Mouse (Mus musculus) C2C12 (cell line): ENCODE measurements around the gene 4933427I04Rik. TPM values are rescaled to one million over a fixed set of nuclear protein-coding genes. Genes with fewer than 3 reads are reported as not detected.

Experiments used
- H3K27me3 ChIP-seq: one replicate; pipeline ENCODE4 v1.6.1; 2011; ENCODE audit not compliant: control insufficient read depth, insufficient read depth, insufficient read length
- H3K36me3 ChIP-seq: one replicate; pipeline ENCODE4 v1.6.1; 2011; ENCODE audit not compliant: control insufficient read depth, insufficient read depth
- H3K4me3 ChIP-seq: one replicate; pipeline ENCODE4 v1.5.1; 2011; ENCODE audit warnings: mild to moderate bottlenecking, control low read depth; ENCODE audit not compliant: poor library complexity, insufficient read depth, severe bottlenecking
- H3K79me2 ChIP-seq: one replicate; pipeline ENCODE4 v1.6.1; 2011; ENCODE audit not compliant: control insufficient read depth, insufficient read depth
- H3K79me3 ChIP-seq: one replicate; pipeline ENCODE4 v1.6.1; 2011; ENCODE audit warnings: low read depth, control low read depth
- H3ac ChIP-seq: one replicate; pipeline ENCODE3; 2011; ENCODE audit warnings: low read depth; ENCODE audit not compliant: control insufficient read depth, insufficient read length
- CEBPB ChIP-seq: IDR thresholded peaks from one replicate; pipeline ENCODE4 v1.6.1; 2011; ENCODE audit warnings: low read depth, mild to moderate bottlenecking, control low read depth, moderate library complexity
- CTCF ChIP-seq: IDR thresholded peaks from one replicate; pipeline ENCODE4 v1.5.1; 2011; ENCODE audit not compliant: control insufficient read depth, insufficient read depth, insufficient read length
- FOSL1 ChIP-seq: IDR thresholded peaks from one replicate; pipeline ENCODE4 v1.8.0; 2011; ENCODE audit warnings: mild to moderate bottlenecking, low read length; ENCODE audit not compliant: poor library complexity, insufficient read depth, severe bottlenecking
- MAX ChIP-seq: IDR thresholded peaks from one replicate; pipeline ENCODE4 v1.6.1; 2011; ENCODE audit warnings: mild to moderate bottlenecking, control low read depth
- MYOD1 ChIP-seq: IDR thresholded peaks from one replicate; pipeline ENCODE4 v1.6.1; 2011; ENCODE audit warnings: low read depth; ENCODE audit not compliant: control insufficient read depth, insufficient read length
- MYOG ChIP-seq: IDR thresholded peaks from one replicate; pipeline ENCODE4 v1.6.1; 2011; ENCODE audit not compliant: control insufficient read depth, insufficient read length; ENCODE audit errors: extremely low read depth
- USF1 ChIP-seq: IDR thresholded peaks from one replicate; pipeline ENCODE4 v1.6.1; 2011; ENCODE audit warnings: low read depth, mild to moderate bottlenecking, control low read depth, moderate library complexity
- long read RNA-seq, 2 experiments: library from polyadenylated mRNA; unstranded; transcript quantifications; one replicate each; pipeline ENCODE4 v2.0.0; 2019 to 2020
- polyA plus RNA-seq: library from polyadenylated mRNA; unstranded; fragments of >200 nt; fragmentation: generic; extraction: Trizol; gene quantifications from one replicate; pipeline ENCODE4 v1.2.1, GENCODE M21; 2012; ENCODE audit warnings: missing spikeins

4933427I04Rik gene
- not detected for polyA plus RNA-seq
- long read RNA-seq, experiment 1 = 0 reads
- long read RNA-seq, experiment 2 = 0 reads

DNA sequence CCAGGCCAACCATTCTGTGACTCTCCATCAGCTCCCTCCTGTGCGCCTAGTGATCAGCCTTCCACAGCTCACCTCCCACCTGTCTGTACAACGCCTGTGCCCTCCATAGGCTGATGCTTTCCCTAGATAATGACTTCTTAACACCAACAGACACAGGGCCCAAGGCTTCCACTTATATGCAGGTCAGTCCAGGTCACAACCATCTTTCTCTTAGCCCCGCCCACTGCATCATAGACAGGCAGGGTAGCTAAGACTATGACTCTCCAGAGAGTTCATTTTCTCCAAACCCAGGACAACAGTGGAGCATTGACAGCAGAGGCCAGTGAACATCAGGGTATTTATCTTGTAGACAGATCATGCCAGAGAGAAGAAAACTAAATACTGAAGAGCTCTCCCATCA lies at the start of gene 4933427I04Rik:
Gene 4933427I04Rik, plus strand, starts transcription at position 301 of the 400 bp plus-strand sequence.
- Histone ChIP-seq H3K79me3 (no peaks in the 10 kb centered on the region), H3ac (no peak within 1 kb of the TSS), H3K27me3 (peaks cover 16% of the 10 kb centered on the region), H3K79me2 (no peaks in the 10 kb centered on the region), H3K36me3 (no peaks in the 10 kb centered on the region), H3K4me3 (no peak within 1 kb of the TSS)
- TF ChIP-seq MYOG = no peak
- no peak for TF ChIP-seq CEBPB
- no peak for TF ChIP-seq CTCF
- TF ChIP-seq MAX = no peak
- TF ChIP-seq USF1 = no peak
- TF ChIP-seq MYOD1 = no peak
- no peak for TF ChIP-seq FOSL1

DNA sequence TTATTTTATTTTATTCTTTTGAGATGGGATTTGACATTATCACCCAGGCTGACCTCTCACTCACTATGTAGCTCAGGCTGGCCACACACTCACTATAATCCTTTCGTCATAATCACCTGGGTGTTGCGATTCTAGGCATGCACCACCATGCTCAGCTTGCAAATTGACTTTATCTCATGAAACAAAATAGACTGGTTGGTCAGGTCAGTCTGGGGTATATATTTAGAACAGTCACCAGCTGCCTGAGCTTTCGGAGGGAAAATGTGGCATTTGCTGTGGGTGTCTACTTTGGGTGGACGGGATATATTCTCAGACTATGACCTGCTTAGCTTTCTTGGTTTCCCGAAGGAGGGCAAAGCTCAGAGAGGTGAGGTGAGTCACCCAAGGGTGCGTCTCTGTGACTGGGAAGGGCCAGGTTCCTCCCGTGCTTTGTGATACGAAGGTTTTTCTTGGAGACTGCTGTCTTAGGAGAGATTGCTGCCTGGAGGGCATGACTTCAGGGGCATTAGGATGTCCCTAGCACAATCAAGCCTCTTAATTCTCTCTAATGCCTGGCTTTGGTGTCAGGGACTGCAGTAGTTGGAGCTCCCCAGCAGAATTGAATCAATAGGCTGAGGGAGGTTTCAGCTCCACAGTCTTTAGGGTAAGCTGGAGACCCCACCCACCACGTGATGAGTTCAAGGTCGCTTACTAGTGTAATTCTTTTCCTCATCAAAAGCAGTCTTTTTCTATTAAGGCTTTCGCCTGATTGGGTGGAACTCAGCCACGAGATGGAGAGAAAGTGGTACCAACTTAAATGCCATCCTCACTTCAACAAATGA lies 48.8 kb upstream of the 4933427I04Rik start:
- no peaks in the 10 kb centered on the region for H3K79me3 ChIP-seq
- no peaks in the 10 kb centered on the region for H3K27me3 ChIP-seq
- H3K79me2 ChIP-seq = no peaks in the 10 kb centered on the region
- no peak overlapping the region for H3K4me3 ChIP-seq
- no peaks in the 10 kb centered on the region for H3K36me3 ChIP-seq
- no peak overlapping the region for H3ac ChIP-seq
- TF ChIP-seq MAX (no peak), MYOG (no peak), CEBPB (no peak), USF1 (no peak), MYOD1 (no peak), CTCF (no peak), FOSL1 (no peak)

DNA sequence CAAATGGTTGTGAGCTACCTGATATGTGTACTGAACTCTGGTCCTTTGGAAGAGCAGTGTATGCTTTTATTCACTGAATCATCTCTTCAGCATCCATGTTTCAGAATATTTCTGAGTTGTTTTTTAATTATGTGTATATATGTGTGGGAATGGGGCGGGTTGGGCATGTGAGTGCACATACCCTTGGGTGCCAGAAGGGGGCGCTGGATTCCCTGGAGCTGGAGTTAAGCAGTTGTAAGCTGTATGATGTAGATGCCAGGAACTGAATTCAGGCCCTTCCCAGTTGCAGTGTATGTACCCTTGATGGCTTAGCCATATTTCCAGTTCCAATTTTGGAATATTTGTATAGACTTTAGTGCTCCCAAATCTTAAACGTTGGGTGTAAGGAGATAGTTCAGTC lies 47.0 kb upstream of the 4933427I04Rik start:
- H3K79me3 ChIP-seq = no peaks in the 10 kb centered on the region
- no peak overlapping the region for H3K4me3 ChIP-seq
- no peaks in the 10 kb centered on the region for H3K27me3 ChIP-seq
- no peaks in the 10 kb centered on the region for H3K36me3 ChIP-seq
- TF ChIP-seq FOSL1 = no peak
- no peak for TF ChIP-seq MAX
- no peak for TF ChIP-seq MYOG
- TF ChIP-seq CEBPB = no peak
- TF ChIP-seq CTCF = no peak
- TF ChIP-seq MYOD1 = no peak
- no peak for TF ChIP-seq USF1
- no peaks in the 10 kb centered on the region for H3K79me2 ChIP-seq
- no peak overlapping the region for H3ac ChIP-seq

DNA sequence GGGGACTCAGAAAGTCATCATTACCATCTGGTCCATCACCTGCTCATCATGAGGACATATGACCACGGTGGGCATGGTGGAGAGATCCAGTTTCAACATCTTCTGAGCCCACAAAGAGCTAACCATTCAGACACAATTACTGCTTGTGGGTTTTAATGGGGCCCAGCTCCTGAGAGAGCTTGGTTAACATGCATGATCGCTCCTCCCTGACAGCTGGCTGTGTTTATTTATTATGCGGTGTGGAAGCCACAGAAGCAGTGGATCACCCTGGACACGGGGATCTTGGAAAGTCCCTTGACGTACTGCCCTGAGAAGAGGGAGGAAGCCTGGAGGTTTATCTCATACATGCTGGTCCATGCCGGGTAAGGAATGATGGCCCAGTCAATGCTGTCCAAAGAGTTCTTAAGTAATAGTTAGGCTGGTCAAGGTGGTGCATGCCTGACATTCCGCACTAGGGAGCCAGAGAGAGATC lies 45.4 kb upstream of the 4933427I04Rik start:
- Histone ChIP-seq H3K79me2 (no peaks in the 10 kb centered on the region), H3K79me3 (no peaks in the 10 kb centered on the region), H3K4me3 (no peak overlapping the region), H3K27me3 (no peaks in the 10 kb centered on the region), H3K36me3 (no peaks in the 10 kb centered on the region), H3ac (no peak overlapping the region)
- TF ChIP-seq CEBPB (peak; percentile 43), MAX (peak; percentile 69), USF1 (peak; percentile 60), CTCF (no peak), MYOD1 (peak; percentile 80)

DNA sequence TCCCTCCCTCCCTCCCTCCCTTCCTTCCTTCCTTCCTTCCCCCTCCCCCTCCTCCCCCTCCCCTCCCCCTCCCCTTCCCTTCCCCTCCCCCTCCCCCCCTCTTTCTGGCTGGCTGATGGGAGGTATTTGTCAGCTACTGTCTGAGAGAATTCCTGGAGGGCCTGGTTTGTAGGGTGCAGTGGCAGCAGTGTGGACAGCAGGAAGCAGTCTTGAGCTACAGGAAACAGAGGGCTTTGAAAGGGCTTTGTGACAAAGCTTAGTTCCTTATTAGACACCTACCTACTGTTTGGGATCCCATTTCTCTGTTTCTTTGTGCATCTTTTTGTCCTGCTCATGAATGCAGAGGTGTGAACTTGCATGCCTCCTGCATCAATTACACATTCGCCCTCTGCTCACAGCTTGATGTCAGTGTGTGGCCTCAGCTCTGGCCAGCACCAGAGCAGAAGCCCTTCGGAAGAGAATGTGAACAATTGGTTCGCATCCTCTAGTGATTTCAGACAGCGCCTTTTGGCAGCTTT lies 40.3 kb upstream of the 4933427I04Rik start:
- Histone ChIP-seq H3K79me3 (no peaks in the 10 kb centered on the region), H3K36me3 (no peaks in the 10 kb centered on the region), H3K4me3 (no peak overlapping the region), H3ac (no peak overlapping the region), H3K79me2 (no peaks in the 10 kb centered on the region), H3K27me3 (no peaks in the 10 kb centered on the region)
- TF ChIP-seq CEBPB (no peak), USF1 (no peak), FOSL1 (no peak), CTCF (no peak), MYOD1 (no peak), MAX (no peak), MYOG (no peak)

DNA sequence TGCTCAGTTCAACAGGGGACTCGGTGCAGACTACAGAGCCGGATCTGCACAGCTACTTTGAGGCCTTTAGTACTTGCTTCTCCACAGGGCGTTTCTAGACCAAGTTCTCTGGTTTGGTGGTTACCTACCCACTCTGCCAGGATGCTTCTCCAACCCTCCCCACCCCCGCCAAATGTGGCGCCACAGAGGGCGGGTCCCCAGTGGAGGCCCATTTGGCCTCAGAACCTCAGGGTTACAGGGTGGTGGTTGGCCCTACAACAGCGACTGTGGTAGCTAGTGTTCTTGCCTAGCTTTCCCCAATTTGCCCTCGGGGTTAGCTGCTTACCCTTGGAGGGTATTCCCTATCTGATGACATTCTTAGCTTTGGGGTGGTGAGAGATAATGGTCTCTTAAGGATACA lies 17.4 kb upstream of the 4933427I04Rik start:
- H3K79me2 ChIP-seq = no peaks in the 10 kb centered on the region
- TF ChIP-seq MYOG (no peak), MAX (no peak), CTCF (no peak), CEBPB (no peak), MYOD1 (no peak), FOSL1 (no peak), USF1 (no peak)
- H3K27me3 ChIP-seq = peaks cover 32% of the 10 kb centered on the region
- H3K36me3 ChIP-seq = no peaks in the 10 kb centered on the region
- no peak overlapping the region for H3ac ChIP-seq
- H3K4me3 ChIP-seq = no peak overlapping the region
- H3K79me3 ChIP-seq = no peaks in the 10 kb centered on the region
